Mouse (Mus musculus) lung, postnatal 4 days (tissue): ENCODE results near the gene Best1.

Source experiments
- DNase-seq, 2 experiments: peaks; one replicate each; pipeline ENCODE4 v3.0.0; 2021

The Best1 gene

DNA sequence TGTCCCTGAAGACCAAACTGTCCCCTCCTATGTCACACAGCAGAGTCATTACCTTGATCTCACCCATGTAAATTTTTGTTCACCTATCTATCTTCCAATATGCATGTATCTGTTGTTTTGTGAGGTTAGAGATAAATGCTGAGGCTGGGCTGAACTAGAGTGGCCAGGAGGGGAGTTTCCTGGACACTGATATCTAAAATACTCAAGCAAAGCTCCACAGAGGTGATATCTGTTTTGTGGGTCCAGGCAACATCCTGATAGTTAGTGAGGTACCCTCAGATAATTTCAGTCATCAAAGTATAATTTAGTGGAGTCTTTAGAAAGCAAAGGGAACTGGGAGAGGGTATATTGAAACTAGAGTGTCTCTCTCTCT is 11.6 kb downstream of the Best1 start:
- no peak for DNase-seq

DNA sequence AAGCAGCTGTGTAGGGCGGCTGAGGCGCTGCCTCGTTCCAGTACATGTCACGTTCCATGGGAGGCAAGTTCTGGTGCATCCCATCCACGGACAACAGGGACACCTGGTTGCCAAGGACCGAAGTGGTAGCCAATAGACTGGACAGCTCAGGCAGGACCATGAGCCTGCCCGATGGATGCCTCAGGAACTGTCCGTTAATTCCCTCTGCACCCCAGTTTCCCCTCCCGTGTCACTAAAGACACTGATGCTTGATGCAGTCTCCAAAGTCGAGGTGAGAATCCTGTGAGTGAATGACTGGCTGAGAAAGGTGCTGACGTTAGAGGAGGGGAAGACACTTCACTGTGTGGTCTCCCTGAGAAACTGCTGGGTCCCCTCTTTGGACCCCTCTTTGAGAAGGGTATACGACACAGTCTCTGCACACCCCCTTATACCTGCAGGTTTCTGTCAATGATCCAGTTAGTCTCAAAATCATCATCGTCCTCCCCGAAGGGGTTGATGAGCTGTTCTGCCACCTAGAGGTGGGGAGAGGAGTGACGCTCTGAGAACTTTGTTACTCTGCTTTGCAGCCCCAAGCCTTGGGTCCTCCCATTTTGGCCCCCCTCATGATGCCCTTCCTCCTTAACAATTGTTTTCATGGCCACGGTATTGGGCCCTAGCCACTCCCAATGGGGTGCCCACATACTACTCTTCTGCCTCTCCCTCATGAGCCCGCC is 12.1 kb downstream of the Best1 start:
- DNase-seq = no peak

DNA sequence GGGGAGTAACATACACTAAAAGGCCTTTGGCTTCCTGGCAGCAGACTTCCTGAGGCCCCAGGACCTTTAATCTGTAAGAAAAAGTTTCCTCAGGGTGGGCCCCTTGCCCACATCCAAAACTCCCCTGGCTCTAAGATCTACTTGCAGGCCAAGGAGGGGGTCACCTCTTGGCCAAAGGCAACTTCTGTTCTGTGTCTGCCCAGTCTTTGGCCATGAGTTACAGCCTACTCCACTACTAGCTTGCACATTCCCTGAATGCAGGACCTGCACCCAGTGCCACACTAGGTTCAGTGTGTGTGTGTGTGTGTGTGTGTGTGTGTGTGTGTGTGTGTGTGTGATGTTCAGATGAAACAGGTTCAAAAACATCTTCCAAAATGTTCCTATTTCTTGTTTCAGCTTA is 13.8 kb downstream of the Best1 start:
- DNase-seq = no peak

- DNase-seq = no peak
These were observed 14.2 kb downstream of the Best1 start for GRCm38 (mm10) chr19:9987192-9987591.

GRCm38 (mm10) chr19:9985900-9986421 is 15.5 kb downstream of the Best1 start:
- DNase-seq = no peak

GRCm38 (mm10) chr19:9985190-9985899 is 16.1 kb downstream of the Best1 start:
- DNase-seq = no peak

- no peak for DNase-seq
These were observed 17.1 kb downstream of the Best1 start for GRCm38 (mm10) chr19:9984111-9985055.

- DNase-seq = peak; percentile 85 to 87
These were observed 18.4 kb downstream of the Best1 start for GRCm38 (mm10) chr19:9982852-9983542.

DNA sequence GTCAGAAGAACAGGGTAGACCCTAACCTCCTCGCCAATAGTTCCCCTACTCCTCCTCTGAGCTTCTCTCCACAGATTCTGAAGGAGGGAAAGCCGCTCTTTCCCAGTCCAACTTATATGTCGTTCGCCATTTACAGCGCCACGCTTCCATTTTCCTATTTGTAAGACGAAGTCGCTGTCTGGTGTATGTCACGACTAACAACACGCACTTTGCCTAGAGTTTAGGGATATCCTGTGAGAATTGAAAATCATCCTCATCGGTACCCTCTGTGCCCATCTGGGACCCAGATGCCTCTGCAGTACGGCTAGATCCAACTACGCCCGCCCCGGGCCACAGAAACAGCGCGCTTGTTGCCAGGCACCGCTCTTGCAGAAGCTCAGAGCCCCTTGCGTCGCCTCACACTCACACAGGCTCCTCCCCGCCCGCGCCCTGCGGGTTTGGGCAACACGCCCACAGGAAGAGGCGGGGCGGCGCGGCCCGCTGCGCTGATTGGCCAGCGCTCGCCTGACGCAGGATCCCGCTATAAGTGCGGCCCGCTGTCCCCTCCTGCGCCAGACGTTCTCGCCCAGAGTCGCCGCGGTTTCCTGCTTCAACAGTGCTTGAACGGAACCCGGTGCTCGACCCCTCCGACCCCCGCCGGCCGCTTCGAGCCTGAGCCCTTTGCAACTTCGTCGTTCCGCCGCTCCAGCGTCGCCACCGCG is 19.1 kb downstream of the Best1 start:
- peak; percentile 97 to 98 for DNase-seq

DNA sequence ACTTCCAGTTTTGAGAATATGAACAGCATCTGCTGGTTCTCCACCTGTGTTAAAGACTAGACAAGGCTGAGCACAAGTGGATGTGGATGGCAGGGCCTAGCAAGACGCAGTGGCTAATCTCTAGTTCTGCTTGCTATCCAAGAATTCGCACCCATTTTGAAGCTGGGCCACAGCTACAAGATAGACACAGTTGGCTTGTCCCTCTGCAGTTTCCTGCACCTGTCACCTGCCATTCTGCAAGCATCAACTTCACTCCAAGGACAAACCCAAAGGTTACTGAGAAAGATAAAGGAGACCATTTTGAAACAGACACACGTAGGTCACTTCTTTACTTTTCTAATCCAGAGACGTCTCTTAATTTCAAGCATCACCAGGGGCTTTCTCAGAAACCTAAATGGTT is 19.8 kb downstream of the Best1 start:
- DNase-seq = no peak

GRCm38 (mm10) chr19:9980258-9980657 is 21.2 kb downstream of the Best1 start, which contains the start of gene Fth1:
Fth1 (plus strand) TSS chr19:9980598.
- no peak for DNase-seq

GRCm38 (mm10) chr19:9979156-9979555 is 22.3 kb downstream of the Best1 start:
- DNase-seq = no peak

DNA sequence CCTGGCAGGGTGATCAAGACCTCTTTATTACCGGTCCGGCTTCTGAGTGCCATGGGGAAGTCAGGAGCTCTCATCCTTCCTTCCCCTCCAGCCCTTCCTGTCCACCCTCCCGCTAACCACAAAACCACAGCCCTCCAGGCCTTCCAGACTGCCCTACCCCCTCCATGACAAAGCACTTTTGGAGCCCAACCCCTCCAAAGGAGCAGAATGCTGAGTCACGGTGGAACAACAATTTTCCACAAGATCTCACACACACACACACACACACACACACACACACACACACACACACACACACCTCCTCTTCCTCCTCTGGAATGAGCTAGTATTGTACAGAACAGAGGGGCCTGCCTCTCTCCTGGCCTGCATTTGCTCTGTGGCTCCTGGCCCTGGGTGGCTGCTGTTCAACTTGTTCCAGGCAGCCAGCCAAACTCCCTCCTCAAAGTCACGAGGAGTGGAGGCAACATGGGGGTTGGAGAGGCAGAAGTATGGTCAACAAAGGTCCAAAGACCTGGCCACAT is 22.9 kb downstream of the Best1 start:
- DNase-seq = peak; percentile 86 to 90

GRCm38 (mm10) chr19:9977085-9977484 is 24.3 kb downstream of the Best1 start:
- peak in 1 of 2 experiments; percentile 3 for DNase-seq

DNA sequence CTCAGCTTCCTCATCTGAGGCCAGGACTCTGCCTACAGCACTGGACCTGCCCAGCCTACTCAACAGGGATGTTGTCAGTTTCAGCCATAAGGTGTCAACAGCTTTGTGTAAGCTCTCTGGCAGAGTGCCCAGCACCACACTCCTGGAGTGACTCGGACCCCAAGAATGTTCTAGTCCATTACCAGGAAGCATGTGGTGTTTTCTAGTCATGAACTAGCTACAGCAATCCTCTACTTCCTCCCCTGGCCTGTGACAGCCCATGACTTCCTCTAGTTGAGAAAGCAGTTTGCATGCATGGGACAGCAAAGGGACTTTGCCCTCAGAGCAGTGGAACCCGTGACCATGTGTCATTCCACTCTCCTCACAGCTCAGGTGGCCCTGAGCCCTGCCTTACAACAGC is 26.6 kb downstream of the Best1 start:
- peak; percentile 70 to 75 for DNase-seq

- DNase-seq = no peak
These were observed 33.2 kb downstream of the Best1 start for GRCm38 (mm10) chr19:9968081-9968787.

DNA sequence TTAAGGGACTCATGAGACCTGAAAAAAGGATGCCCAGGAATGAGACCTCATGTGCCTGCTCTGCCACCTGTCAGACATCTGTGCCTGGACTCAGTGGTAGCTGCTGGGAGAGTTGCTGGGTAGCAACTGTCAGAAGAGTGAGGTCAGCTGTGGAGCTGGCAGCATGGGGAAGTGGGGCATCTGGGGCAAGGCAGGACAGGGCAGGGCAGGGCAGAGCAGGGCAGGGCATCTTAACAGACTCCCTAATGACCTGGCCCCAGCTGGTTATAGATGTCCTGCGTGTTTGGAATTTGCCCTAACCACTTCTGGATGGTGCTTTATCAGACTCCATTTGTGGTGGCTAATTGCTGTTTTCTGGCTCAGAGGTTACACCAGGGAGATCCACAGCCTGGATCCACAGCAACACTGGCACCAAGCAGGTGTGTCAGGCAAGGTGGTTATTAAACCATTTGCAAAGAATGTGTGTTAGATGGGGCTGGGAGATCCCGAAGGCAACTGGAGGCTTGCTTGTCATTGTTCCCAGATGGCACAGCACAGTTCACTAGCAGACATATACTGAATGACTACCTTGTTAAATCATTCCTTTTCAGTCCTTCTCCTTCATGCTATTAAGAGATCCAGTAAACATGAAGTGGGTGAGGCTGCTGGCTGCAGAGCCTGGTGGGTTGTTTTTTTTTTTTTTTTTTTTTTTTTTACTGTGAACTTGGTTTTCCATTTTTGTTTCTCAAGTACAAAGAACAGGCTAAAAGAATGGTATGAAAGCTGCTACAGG is 35.2 kb downstream of the Best1 start:
- DNase-seq = peak in 1 of 2 experiments; percentile 8

GRCm38 (mm10) chr19:9964205-9964916 is 37.1 kb downstream of the Best1 start:
- DNase-seq = peak in 1 of 2 experiments; percentile 3

GRCm38 (mm10) chr19:9960769-9961168 is 40.7 kb downstream of the Best1 start:
- DNase-seq = peak in 1 of 2 experiments; percentile 4
